Mouse (Mus musculus) cerebellum, adult 11 months (tissue): ENCODE data around the gene Fam107b.
"Not testable (repeated sequence)": the region's sequence is repeated elsewhere in the genome, so short reads cannot be mapped to it uniquely, and the experiment has no call there.

Experiments
- DNase-seq: peaks from one replicate; pipeline ENCODE4 v3.0.0; 2022

Gene Fam107b

GRCm38 (mm10) chr2:3713682-3714361 is 143.5 kb downstream of the Fam107b start:
- DNase-seq, result no peak

GRCm38 (mm10) chr2:3714511-3714910 is 144.2 kb downstream of the Fam107b start:
- DNase-seq, result no peak

GRCm38 (mm10) chr2:3715424-3715823 is 145.1 kb downstream of the Fam107b start:
- no peak for DNase-seq

- no peak for DNase-seq
Observed at GRCm38 (mm10) chr2:3717268-3717667, 147.0 kb downstream of the Fam107b start.

GRCm38 (mm10) chr2:3717847-3718246 is 147.6 kb downstream of the Fam107b start:
- DNase-seq, result no peak

GRCm38 (mm10) chr2:3719436-3720121 is 149.3 kb downstream of the Fam107b start:
- DNase-seq, result not testable (repeated sequence)

- DNase-seq, result no peak
Observed at GRCm38 (mm10) chr2:3721107-3721506, 150.8 kb downstream of the Fam107b start.

- no peak for DNase-seq
Observed at GRCm38 (mm10) chr2:3721974-3722373, 151.7 kb downstream of the Fam107b start.

GRCm38 (mm10) chr2:3723391-3724106 is 153.3 kb downstream of the Fam107b start:
- DNase-seq, result no peak

- DNase-seq, result no peak
Observed at GRCm38 (mm10) chr2:3726501-3727078, 156.3 kb downstream of the Fam107b start.

- DNase-seq, result no peak
Observed at GRCm38 (mm10) chr2:3727225-3727930, 157.1 kb downstream of the Fam107b start.

- no peak for DNase-seq
Observed at GRCm38 (mm10) chr2:3728090-3728489, 157.8 kb downstream of the Fam107b start.

- DNase-seq, result no peak
Observed at GRCm38 (mm10) chr2:3729586-3729985, 159.3 kb downstream of the Fam107b start.

- DNase-seq, result no peak
Observed at GRCm38 (mm10) chr2:3730744-3731143, 160.5 kb downstream of the Fam107b start.

- no peak for DNase-seq
Observed at GRCm38 (mm10) chr2:3731316-3732015, 161.2 kb downstream of the Fam107b start.

- peak; percentile 31 for DNase-seq
Observed at GRCm38 (mm10) chr2:3737917-3738694, 167.8 kb downstream of the Fam107b start.

- no peak for DNase-seq
Observed at GRCm38 (mm10) chr2:3738734-3739133, 168.4 kb downstream of the Fam107b start.

- DNase-seq, result peak; percentile 87
Observed at GRCm38 (mm10) chr2:3739351-3739961, 169.2 kb downstream of the Fam107b start.

GRCm38 (mm10) chr2:3740256-3740655 is 170.0 kb downstream of the Fam107b start:
- no peak for DNase-seq

- DNase-seq, result no peak
Observed at GRCm38 (mm10) chr2:3740670-3741069, 170.4 kb downstream of the Fam107b start.

GRCm38 (mm10) chr2:3742519-3742918 is 172.2 kb downstream of the Fam107b start:
- DNase-seq, result no peak
